Mouse (Mus musculus): ENCODE results near the gene Prim2.

The Prim2 gene

DNA sequence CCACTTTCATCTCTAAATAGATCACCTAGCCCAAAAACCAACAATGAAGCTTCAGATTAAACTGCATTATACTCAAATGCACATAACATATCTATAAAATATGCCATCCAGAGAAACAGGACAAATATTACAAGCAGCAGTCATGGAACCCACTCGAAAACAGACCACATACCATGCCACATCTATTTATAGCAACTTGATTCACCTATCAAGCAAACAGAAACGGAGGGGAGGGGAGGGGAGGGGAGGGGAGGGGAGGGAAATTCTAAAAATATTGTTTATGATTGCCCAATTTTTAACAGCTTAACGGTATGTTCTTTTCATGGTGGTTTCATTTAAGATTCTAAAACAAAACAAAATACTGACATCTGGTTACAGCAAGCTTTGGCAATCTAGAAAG, 185.8 kb downstream of the Prim2 start:
- H3K36me3 ChIP-seq (ENCODE audit: insufficient read depth, low read length), result peaks cover 4% of the 10 kb centered on the region; the same call in 1 of the 2 replicates
- H3K9me3 ChIP-seq (ENCODE audit: low read length), result peaks cover 5% of the 10 kb centered on the region
- no peak for TF ChIP-seq CTCF (conservative IDR thresholded peaks at IDR 0.05; ENCODE audit: low read length)
- no peak for TF ChIP-seq POU5F1 (IDR thresholded peaks at IDR 0.05; ENCODE audit: borderline replicate concordance, low read length)
- TF ChIP-seq NANOG (IDR thresholded peaks at IDR 0.05; ENCODE audit: borderline replicate concordance, low read length), result no peak
- no peak overlapping the region for H3K4me3 ChIP-seq (replicated peaks; ENCODE audit: low read length)
- no peaks in the 10 kb centered on the region for H3K27me3 ChIP-seq (ENCODE audit: insufficient read depth, low read length)
- H3K4me1 ChIP-seq (replicated peaks; ENCODE audit: low read depth, low read length), result no peaks in the 10 kb centered on the region

DNA sequence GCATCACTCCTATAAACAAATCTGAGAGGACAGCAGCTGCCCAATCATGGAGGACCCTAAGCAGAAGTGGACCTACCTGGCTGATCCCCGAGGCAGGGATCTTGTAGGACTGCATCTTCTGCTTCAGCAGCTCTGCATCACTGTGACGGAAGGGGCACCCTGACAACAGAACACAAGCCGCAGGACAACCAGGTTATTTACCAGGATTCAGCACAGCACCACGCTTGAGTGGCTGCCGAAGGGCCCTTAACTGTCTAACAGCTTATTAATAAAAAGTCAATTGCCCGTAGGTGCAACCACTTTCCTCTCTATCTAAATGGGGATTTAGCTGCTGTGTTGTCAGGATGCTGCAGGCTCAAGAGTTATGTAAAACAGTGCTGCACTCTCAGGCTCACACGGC, 189.2 kb downstream of the Prim2 start:
- no peak for TF ChIP-seq POU5F1 (IDR thresholded peaks at IDR 0.05; ENCODE audit: borderline replicate concordance, low read length)
- no peak for TF ChIP-seq NANOG (IDR thresholded peaks at IDR 0.05; ENCODE audit: borderline replicate concordance, low read length)
- TF ChIP-seq CTCF (conservative IDR thresholded peaks at IDR 0.05; ENCODE audit: low read length), result no peak
- Histone ChIP-seq H3K4me3 (replicated peaks; ENCODE audit: low read length) (no peak overlapping the region), H3K36me3 (ENCODE audit: insufficient read depth, low read length) (peaks cover 4% of the 10 kb centered on the region; the same call in 1 of the 2 replicates), H3K27me3 (ENCODE audit: insufficient read depth, low read length) (no peaks in the 10 kb centered on the region), H3K9me3 (ENCODE audit: low read length) (peaks cover 8% of the 10 kb centered on the region), H3K4me1 (replicated peaks; ENCODE audit: low read depth, low read length) (no peaks in the 10 kb centered on the region)

DNA sequence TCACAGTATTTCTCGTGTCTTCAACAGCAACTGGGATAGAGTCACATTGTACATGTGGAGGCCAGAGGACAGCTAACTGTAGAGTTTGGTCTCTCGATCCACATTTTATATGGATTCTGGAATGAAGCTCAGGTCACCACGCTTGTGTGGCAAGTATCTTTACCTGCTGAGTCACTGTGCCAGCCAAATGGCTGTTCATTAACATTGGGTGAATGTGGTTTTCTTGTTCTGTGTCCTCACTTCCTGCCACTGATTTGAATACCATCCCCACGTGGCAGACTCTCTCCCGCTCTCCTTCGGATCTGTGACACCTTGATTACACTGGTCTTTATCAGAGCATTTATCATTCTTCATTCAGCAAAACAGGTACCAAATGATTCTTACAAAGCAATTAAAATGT, 198.5 kb downstream of the Prim2 start:
- Histone ChIP-seq H3K36me3 (ENCODE audit: insufficient read depth, low read length) (peaks cover 10% of the 10 kb centered on the region), H3K9me3 (ENCODE audit: low read length) (no peaks in the 10 kb centered on the region), H3K4me1 (replicated peaks; ENCODE audit: low read depth, low read length) (no peaks in the 10 kb centered on the region), H3K27me3 (ENCODE audit: insufficient read depth, low read length) (no peaks in the 10 kb centered on the region), H3K4me3 (replicated peaks; ENCODE audit: low read length) (no peak overlapping the region)
- TF ChIP-seq POU5F1 (IDR thresholded peaks at IDR 0.05; ENCODE audit: borderline replicate concordance, low read length) (no peak), NANOG (IDR thresholded peaks at IDR 0.05; ENCODE audit: borderline replicate concordance, low read length) (no peak)

DNA sequence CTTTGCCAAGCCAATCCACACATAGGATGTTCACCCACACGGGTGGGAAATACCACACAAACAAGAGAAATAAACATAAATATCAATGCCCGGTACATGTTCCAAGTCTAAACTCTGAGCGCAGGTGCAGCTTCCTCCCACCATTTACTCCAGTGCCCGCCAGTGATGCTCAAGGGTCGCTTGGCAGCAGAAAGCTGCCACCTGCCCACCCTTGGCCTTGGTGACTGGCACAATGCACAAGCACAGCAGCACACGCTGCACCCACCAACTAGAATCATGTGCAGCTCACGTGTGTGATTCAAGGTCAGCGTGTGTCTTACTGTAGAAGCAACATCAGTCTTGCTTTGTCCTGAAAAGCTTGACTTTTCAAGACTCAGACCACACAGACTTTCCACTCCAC, 199.4 kb downstream of the Prim2 start:
- Histone ChIP-seq H3K36me3 (ENCODE audit: insufficient read depth, low read length) (peaks cover 10% of the 10 kb centered on the region), H3K9me3 (ENCODE audit: low read length) (no peaks in the 10 kb centered on the region), H3K4me3 (replicated peaks; ENCODE audit: low read length) (no peak overlapping the region), H3K4me1 (replicated peaks; ENCODE audit: low read depth, low read length) (no peaks in the 10 kb centered on the region), H3K27me3 (ENCODE audit: insufficient read depth, low read length) (no peaks in the 10 kb centered on the region)
- no peak for TF ChIP-seq POU5F1 (IDR thresholded peaks at IDR 0.05; ENCODE audit: borderline replicate concordance, low read length)
- no peak for TF ChIP-seq NANOG (IDR thresholded peaks at IDR 0.05; ENCODE audit: borderline replicate concordance, low read length)
- TF ChIP-seq CTCF (conservative IDR thresholded peaks at IDR 0.05; ENCODE audit: low read length), result no peak

DNA sequence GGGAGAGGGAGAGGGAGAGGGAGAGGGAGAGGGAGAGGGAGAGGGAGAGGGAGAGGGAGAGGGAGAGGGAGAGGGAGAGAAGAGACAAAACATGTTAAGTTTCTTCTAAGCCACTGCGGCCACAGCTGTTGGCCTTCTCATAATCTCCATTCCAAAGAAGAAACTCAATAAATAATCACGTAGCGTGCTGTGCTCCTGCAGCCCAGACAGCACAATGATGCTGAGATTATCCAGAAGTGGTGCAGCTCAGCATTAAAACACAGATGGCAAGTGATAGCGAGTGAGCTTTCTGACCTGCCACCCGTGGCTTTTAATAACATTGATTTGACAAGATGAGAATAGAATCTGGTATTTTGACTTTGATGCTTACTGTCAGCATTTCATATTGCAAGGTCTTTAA, 205.4 kb downstream of the Prim2 start:
- Histone ChIP-seq H3K36me3 (ENCODE audit: insufficient read depth, low read length) (peaks cover 6% of the 10 kb centered on the region), H3K9me3 (ENCODE audit: low read length) (peaks cover 4% of the 10 kb centered on the region; the same call in 1 of the 2 replicates), H3K4me1 (replicated peaks; ENCODE audit: low read depth, low read length) (no peaks in the 10 kb centered on the region), H3K27me3 (ENCODE audit: insufficient read depth, low read length) (no peaks in the 10 kb centered on the region), H3K4me3 (replicated peaks; ENCODE audit: low read length) (no peak overlapping the region)
- TF ChIP-seq NANOG (IDR thresholded peaks at IDR 0.05; ENCODE audit: borderline replicate concordance, low read length), result no peak
- TF ChIP-seq POU5F1 (IDR thresholded peaks at IDR 0.05; ENCODE audit: borderline replicate concordance, low read length), result no peak
- no peak for TF ChIP-seq CTCF (conservative IDR thresholded peaks at IDR 0.05; ENCODE audit: low read length)

DNA sequence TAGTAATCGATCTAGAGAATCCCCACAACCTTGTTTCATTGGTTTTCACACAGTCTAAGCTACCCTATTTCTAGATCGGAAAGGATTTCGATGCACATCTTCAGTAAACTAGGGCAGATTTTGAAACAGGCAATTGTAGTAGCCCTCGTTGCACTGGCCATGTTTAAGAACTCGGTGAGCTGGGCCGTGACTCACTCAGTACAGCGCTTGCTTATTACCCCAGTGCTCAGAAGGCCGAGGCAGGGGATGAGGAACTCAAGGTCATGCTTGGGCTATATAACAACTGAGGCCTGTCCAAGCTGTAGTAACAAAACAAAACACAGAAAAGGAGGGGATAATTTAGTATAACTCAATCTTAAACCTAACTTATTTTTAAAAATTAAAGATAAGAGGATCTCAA, 208.9 kb downstream of the Prim2 start:
- TF ChIP-seq CTCF (conservative IDR thresholded peaks at IDR 0.05; ENCODE audit: low read length) (no peak), POU5F1 (IDR thresholded peaks at IDR 0.05; ENCODE audit: borderline replicate concordance, low read length) (no peak), NANOG (IDR thresholded peaks at IDR 0.05; ENCODE audit: borderline replicate concordance, low read length) (no peak)
- Histone ChIP-seq H3K4me1 (replicated peaks; ENCODE audit: low read depth, low read length) (no peaks in the 10 kb centered on the region), H3K9me3 (ENCODE audit: low read length) (peaks cover 4% of the 10 kb centered on the region; the same call in 1 of the 2 replicates), H3K36me3 (ENCODE audit: insufficient read depth, low read length) (peaks cover 6% of the 10 kb centered on the region), H3K27me3 (ENCODE audit: insufficient read depth, low read length) (no peaks in the 10 kb centered on the region), H3K4me3 (replicated peaks; ENCODE audit: low read length) (no peak overlapping the region)

DNA sequence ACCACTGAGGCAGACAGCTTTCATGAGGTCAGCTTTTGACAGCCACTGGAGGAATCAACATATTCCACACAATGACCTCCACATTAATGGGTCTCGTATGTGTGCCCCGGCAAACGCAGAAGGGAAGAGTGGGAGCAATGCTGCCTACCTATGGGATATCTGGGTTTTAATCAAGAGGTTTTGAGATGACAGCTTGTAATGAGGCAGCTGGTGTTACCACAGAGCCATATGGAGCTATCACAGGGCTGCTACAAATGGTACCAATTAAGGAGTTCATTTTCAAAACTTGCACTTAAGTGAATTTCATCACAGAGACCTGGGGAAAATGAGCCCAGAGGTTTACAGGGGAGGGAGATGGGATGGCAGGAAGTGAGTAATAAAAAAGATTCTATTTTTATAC, 209.3 kb downstream of the Prim2 start:
- peaks cover 4% of the 10 kb centered on the region; the same call in 1 of the 2 replicates for H3K9me3 ChIP-seq (ENCODE audit: low read length)
- no peak overlapping the region for H3K4me3 ChIP-seq (replicated peaks; ENCODE audit: low read length)
- H3K4me1 ChIP-seq (replicated peaks; ENCODE audit: low read depth, low read length), result no peaks in the 10 kb centered on the region
- H3K36me3 ChIP-seq (ENCODE audit: insufficient read depth, low read length), result peaks cover 6% of the 10 kb centered on the region
- no peaks in the 10 kb centered on the region for H3K27me3 ChIP-seq (ENCODE audit: insufficient read depth, low read length)
- TF ChIP-seq NANOG (IDR thresholded peaks at IDR 0.05; ENCODE audit: borderline replicate concordance, low read length) (no peak), CTCF (conservative IDR thresholded peaks at IDR 0.05; ENCODE audit: low read length) (no peak), POU5F1 (IDR thresholded peaks at IDR 0.05; ENCODE audit: borderline replicate concordance, low read length) (no peak)

DNA sequence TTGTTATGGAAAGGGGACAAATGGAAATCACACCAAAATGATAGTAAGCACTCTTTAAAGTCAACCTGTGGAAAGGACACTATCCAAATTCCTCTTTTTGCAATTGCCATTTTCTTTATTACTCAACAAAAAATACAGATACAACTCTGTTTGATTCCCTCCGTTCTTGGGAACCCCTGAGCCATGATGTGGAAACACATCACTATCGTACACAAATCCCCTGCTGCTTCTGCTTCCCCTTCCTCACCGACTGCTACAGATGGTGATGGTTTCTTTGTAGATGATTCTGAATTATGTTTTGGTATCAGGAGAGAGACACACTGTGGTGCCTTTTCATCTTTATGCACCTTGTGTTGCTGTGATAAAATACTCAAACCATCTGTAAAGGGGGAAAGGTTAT, 210.6 kb downstream of the Prim2 start:
- TF ChIP-seq CTCF (conservative IDR thresholded peaks at IDR 0.05; ENCODE audit: low read length) (no peak), NANOG (IDR thresholded peaks at IDR 0.05; ENCODE audit: borderline replicate concordance, low read length) (no peak), POU5F1 (IDR thresholded peaks at IDR 0.05; ENCODE audit: borderline replicate concordance, low read length) (no peak)

DNA sequence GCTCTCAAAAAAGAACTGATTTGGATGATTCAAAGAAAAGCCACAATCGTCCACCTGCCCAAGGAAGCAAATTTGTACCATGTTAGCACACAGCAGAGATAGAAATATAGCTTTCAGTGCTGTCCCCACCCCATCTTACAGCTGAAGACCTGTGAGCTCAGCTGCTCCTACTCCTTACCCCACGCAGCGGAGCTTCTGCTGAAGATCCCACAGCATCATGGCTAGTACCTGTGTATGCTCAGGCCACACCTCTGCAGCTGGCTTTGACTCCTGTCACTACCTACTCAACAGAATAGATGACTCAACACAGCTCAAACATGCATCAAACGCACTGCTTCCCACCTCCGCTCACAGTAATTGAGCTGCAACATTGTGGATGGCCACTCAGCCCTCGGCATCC, 215.3 kb downstream of the Prim2 start:
- no peak for TF ChIP-seq POU5F1 (IDR thresholded peaks at IDR 0.05; ENCODE audit: borderline replicate concordance, low read length)
- H3K9me3 ChIP-seq (ENCODE audit: low read length), result no peaks in the 10 kb centered on the region
- no peaks in the 10 kb centered on the region for H3K27me3 ChIP-seq (ENCODE audit: insufficient read depth, low read length)
- H3K4me1 ChIP-seq (replicated peaks; ENCODE audit: low read depth, low read length), result no peaks in the 10 kb centered on the region
- no peak overlapping the region for H3K4me3 ChIP-seq (replicated peaks; ENCODE audit: low read length)
- H3K36me3 ChIP-seq (ENCODE audit: insufficient read depth, low read length), result peaks cover 16% of the 10 kb centered on the region

More for the DNA sequence above, 210.6 kb downstream of the Prim2 start:
- no peak overlapping the region for H3K4me3 ChIP-seq (replicated peaks; ENCODE audit: low read length)
- no peaks in the 10 kb centered on the region for H3K27me3 ChIP-seq (ENCODE audit: insufficient read depth, low read length)
- no peaks in the 10 kb centered on the region for H3K4me1 ChIP-seq (replicated peaks; ENCODE audit: low read depth, low read length)
- peaks cover 4% of the 10 kb centered on the region; the same call in 1 of the 2 replicates for H3K9me3 ChIP-seq (ENCODE audit: low read length)
- peaks cover 10% of the 10 kb centered on the region for H3K36me3 ChIP-seq (ENCODE audit: insufficient read depth, low read length)
